Mouse (Mus musculus): Measurements from ENCODE around the gene Dpf3.

The Dpf3 gene

DNA sequence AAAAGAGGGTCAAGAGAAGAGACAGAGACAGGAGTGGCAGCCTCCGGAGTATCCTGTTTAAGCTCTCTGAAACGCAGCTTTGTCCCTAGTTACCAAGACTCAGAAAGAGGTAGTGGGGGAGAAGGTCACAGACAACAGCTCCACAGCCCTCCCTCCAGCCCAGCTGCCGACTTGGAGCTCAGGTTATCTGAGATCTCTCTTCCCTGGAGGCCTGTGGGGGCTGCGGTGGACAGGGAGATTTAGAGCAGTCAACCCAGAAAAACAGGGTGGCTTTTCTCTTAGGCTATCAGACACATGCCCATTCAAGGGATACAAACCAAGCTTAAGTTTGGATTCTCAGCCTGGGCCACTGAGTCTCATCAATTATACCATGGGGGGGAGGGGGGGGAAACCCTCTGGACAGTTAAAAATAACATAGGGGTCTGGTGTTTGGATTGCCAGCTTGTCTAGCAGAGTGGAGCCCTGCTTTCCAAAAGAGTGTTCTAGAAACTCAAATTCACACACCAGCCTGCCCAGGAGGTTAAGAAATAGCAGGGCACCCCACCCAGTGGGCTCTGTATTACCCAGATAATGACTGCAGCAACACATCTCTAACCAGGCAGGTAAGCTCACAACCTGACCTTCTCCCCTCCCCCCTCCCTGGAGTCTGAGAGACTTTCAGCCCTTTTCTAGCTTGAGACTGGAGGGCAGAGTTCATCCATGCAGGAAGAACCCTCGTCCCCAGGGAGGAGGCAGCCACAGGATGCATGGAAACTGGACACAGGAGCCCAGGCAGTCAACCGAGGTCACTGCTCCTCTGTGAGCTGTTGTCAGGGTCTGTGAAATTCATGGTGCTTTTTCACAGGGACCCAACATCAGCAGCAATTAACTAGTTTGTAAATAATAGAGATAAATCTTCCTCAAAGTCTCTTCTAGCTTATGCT, 20.7 kb downstream of the Dpf3 start:
- 56% methylated on average over 6 of the region's 6 CpGs for WGBS

DNA sequence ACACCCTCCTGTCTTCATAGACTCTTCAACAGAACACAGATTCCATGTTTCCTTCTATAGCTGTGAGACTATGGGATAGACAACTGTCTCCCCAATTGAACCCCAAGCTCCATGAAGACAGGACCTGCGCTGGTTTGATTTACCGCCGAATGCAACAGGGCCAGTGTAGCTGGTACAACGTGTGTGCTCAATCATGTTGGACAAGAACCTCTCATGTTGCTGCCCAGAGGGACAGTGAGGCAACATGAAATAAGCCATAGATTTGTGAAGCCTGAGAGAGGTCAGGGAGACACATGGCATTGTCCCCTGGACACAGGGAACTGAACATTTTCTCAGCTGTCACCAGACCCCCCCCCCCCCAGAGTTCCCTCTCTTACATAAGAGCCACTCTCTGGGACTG, 21.5 kb downstream of the Dpf3 start:
- 94% methylated on average over 4 of the region's 4 CpGs for WGBS

DNA sequence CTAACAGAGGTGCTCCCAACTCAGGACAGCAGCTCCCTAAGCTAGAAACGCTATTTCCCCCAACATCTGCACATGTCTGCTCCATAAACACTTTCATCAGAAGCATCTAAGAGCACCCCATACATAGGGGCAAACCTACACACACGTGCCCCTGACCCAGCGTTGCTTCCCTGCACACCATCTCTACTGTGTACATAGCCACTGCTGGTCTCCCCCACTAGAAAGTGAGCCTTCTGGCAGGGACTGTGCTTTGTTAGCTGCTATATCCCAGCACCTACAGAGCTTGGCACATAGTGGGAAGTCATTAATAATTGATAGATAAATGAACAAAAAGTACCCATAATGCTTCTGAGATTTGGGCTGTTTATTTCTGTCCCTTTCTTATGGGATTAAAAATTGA, 27.2 kb downstream of the Dpf3 start:
- 89% methylated on average over 3 of the region's 3 CpGs for WGBS

DNA sequence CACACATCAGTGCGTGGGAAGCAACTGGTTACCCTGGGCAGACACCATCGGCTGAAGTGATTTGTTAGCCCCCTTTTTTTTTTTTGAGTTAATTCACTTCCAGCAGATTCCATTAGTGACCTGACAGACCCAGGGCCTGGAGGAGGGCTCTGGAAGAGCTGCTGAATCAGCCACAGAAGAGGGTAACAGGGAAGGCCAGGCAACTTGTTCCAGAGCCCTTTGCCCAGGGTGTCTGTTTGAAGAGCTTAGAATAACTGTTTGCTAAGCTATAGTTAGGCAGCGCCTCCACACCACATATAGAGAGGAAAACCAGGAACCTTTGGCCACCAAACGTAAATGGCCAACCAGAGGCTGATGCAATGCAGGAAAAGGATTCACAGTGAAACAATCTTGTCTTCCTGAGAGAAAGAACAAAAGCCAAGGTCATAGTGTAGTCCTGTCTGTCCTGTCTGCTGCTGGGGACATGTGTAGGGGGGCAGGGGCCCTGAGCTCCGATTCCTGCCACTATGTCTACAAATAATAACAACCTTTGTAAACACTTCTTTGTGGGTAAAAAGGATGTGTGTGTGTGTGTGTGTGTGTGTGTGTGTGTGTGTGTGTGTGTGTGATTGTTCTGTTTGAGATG, 32.7 kb downstream of the Dpf3 start:
- 74% methylated on average over 5 of the region's 5 CpGs for WGBS

DNA sequence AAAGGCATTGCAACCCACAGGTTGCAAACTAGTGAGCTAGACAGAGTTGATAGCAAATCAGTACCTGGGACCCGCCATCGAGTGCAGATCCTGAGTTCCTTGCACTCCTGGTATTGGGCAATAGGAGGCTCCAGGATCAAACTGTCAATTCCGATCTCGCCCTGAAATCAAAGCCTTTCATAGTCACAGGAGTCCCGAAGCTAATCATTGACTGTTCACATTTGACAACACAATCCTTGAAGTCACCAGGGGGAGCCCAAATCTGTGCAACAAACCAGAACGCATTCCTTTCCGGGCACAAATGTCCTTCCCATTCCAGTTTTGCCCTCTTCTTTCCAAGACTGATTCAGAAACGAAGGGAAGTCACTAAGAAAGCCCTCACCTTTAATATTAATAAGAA, 35.7 kb downstream of the Dpf3 start:
- WGBS, result 65% methylated on average over 8 of the region's 8 CpGs

DNA sequence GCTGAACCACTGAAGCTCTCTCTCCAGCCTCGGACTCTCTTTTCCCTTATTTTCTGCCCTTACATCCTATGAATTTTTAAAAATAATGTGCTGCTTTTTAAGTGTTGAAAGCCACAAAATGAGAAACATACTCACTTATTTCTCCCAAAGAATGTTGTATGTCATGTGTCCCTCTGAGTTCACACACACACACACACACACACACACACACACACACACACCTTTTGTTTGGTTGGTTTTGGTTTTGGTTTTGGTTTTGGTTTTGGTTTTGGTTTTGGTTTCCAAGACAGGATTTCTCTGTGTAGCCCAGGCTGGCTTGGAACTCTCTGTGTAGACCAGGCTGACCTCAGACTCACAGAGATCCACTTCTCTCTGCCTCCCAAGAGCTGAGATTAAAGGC, 37.0 kb downstream of the Dpf3 start:
- 100% methylated on average over 1 of the region's 1 CpGs for WGBS

DNA sequence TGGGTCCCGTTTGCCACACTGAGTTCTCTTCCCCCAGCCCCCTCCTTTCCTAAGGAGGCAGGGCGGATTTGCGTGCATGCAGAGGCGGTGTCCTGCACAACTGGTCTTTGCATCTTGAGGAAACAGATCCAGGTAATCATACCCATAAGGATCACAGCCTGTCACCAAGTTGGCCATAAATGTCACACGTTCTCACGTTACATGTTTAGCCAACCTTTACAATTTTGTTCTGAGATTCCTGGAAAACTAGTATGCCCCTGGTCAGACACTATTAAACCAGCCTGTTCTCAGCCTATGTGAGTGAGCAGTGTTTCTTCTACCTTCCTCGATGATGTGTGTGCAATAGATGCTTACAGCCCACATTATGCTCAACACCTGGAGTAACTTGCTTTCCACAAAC, 38.3 kb downstream of the Dpf3 start:
- 93% methylated on average over 7 of the region's 7 CpGs for WGBS

DNA sequence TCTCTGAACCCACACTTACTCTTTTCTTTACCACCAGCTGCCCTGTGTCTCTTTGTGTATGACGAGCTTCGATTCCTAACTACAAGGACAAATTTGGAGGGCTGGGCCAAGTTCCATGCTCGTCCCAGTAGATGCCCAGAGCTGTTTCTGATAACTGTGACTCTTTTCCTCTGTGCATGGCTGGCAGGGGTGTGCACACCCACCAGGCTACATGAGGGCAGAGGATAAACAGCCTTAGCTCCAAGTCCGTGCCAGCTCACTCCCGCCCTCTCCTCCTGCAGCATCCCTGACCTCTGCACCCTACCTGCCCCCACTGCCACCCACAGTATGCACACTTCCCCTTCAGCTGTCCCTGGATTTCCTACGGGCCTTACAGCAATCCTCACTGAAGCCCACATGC, 41.9 kb downstream of the Dpf3 start:
- 73% methylated on average over 6 of the region's 6 CpGs for WGBS

DNA sequence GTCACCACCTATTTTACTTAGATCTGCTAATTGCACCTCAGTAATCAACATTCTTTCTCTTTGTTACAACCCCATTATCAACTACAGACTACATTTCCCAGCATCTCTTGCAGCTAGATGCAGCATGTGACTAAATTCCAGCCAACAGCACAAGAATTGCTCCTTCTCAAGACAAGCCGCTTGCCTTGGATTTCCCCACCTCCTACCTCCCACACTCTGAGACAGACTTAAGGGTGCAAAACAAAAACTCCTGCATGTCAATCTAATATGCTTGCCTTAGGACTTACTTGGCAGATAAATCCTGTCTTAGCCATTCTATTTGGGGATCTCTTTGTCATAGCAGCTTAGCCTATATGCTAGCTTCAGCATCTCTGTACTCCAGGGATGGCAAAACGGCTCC, 43.1 kb downstream of the Dpf3 start:
- 37% methylated on average over 2 of the region's 2 CpGs for WGBS

DNA sequence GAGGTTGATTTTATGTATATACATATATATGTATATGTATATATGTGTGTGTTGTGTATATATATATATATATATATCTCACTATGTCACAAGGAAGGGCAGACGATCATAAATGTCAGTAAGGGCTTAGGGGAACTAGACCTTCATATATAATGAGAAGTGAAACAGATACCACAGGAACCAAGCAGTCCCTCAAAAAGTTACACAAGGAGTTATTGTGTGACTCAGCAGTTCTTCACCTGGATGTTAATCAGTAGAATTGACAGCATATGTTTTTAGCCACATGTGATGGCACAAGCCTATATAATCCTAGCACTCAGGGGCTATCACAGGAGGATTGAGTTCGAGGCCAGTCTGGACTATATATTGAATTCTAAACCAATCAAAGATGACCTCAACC, 49.5 kb downstream of the Dpf3 start:
- 89% methylated on average over 2 of the region's 2 CpGs for WGBS

DNA sequence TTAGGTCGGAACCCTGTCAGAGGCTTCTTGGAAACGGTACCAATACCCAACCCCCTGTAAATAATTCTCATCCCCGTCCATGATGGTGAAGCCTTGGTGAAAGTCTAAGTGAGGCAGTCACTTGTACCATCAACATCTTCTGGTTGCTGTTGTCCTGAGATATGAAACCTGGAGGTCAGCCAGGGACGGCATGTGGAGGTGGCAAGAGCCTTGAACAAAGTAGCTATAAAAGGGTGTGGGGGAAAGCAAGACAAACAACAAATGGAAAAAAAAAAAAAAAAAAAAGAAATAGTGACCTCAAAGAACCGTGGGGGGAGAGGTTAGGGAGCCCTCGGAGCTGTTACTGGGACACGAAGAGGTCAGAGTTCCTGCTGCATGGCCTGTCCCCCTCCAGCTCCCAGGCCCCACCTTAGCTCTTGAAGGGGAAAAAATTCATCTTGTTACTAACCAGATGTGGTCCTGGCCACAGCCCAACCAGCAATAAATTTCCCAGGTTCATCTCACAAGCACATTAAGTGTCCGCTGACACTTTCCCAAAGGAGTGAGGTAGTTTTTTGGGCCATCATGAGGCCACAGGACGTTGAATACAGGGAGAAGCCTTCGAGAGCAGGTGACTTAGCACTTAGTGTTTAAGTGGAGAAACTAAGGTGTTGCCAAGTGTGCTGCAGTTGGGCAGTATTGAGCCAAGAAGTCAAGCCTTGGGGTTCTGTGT, 53.4 kb downstream of the Dpf3 start:
- WGBS, result 75% methylated on average over 10 of the region's 10 CpGs

DNA sequence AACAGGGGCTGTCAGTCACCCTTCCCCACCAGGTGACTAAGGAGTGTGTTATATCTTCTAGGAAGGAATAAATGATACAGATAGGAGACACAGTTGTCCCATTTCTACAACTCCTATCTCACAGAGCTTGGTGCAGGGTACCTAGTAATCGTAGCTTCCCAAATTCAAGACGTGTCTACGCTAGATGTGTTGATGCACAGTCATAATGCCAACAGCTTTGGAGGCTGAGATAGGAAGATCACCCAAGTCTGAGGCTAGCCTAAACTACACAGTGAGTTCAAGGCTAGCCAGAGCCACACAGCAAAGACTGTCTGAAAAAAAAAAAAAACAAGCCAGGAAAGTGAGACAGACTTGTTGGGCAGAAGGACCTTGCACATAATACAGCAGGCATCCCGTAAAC, 54.1 kb downstream of the Dpf3 start:
- 93% methylated on average over 4 of the region's 4 CpGs for WGBS

DNA sequence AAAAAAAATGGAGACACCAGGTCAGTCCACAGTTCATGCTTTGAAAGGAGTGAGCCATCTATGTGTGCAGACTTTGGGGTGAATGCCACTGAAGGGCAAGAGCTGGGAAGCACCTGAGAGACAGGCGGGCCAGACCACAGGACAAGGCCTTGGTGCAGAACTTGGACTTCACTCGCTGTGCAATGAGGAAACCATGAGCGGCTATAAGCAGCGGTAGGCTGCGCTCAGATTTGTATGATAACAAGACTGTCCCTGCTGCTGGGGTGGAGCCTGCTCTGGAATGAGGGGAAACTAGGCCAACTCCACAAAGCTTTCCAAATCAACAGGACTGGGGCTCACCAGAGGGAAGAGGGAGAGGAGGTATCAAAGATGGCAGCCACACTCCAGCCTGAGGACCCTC, 57.3 kb downstream of the Dpf3 start:
- WGBS, result 94% methylated on average over 5 of the region's 5 CpGs

DNA sequence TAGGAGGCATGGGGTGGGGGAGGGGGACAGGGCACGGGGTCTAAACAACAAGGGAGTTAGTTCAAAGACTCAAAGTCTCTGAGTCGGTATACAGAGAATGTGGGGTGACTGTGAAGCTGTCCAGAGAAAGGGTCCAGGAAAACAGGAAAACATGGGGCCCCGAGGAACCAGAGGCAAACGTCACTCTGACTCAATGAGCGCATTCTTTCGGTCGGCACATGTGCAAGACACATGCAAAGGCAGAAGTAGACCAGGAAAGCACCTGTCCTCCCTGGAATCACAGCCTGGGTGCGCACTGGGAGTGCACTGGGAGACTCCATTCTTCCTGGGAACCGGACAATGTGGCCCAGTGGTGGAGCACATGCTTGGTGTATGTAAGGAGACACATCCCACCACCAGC, 59.5 kb downstream of the Dpf3 start:
- WGBS, result 66% methylated on average over 9 of the region's 9 CpGs

DNA sequence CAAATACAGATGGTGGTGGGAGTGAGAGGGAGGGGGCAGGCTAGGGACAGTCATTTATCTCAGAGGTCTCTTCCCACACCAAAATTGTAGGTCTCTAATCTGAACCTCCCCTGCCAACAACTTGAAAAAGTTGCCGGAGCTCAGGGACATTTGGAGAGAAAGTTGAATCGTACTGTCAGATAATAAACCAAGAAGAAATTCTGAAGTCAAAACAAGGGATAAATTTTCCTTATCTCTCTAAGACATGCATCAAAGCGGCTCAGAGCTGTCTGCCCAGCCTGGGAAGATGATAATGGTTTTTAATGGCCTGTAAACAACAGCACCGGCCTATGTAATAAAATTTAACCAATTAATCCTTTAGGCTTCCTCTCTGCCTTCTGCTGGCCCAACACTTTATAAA, 59.9 kb downstream of the Dpf3 start:
- 87% methylated on average over 4 of the region's 4 CpGs for whole genome bisulfite sequencing

DNA sequence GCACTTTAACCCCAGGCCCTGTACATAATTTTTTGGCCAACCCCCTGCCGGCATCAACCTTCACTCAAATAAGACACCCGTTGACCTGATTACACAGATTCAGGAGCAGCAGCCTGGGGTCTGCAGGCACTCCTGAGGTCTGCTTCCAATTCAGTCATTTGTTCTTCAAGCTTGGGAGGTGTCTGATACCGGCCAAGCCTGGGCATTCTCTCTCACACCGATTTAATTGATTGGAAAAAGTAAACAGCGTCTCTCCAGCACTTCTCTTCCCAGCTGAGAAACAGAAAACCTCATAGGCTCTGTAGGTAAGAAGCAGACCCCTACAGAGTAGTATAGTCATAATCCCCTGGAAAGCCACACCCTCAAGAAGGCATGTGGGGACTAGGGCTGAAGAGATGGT, 61.2 kb downstream of the Dpf3 start:
- WGBS, result 82% methylated on average over 5 of the region's 5 CpGs

DNA sequence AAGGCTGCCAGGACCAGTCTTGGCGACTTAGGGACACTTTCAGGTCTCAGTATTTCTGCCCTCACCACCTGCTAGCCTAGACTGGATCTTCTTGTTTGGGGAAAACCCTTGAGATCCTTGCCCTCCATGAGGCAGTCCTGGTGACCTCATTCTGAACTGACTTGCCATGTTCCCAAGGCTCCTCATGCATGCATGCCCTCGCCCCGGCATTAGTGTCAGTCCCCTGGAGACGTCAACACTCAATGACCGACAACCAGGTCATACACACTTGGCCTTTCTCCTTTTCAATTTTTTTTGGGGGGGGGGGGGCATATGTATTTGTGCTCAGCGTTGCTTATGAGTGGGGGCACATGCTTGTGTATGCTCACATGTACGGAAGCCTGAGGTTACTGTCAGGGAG, 61.8 kb downstream of the Dpf3 start:
- 91% methylated on average over 7 of the region's 7 CpGs for WGBS

DNA sequence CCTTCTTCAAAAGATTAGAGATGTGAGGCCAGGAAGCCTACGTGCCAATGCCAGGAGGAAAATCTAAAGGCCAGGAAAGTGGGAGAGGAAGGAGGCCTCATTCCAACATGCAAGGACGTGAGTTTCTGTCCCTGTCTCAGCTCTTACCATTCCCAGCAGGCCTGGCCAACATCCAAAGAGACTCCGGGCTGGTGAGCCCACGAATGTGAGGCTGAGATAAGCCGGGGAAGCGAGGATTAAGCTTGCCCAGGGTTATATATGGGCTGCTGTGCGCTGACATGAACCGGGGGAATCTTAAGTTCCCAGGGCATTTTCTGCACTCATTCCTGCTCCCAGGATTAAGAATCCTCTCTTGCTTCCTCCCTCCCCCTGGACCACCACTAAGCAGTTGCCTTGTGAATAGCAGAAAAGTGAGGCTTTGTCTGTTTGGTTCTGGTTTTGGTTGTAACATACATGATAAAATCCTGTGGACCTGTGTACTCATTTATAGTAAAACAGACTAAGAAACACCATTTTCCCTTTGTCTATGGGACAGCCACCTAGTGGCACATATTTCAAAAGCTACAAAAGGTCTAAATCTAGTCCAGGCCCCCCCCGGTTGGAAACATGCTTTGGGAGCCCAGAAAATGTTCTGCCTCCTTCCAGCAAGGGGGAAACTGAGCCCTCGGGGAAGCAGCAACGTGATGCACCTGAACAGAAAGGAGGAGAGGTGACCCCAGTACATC, 62.6 kb downstream of the Dpf3 start:
- 43% methylated on average over 11 of the region's 11 CpGs for WGBS

DNA sequence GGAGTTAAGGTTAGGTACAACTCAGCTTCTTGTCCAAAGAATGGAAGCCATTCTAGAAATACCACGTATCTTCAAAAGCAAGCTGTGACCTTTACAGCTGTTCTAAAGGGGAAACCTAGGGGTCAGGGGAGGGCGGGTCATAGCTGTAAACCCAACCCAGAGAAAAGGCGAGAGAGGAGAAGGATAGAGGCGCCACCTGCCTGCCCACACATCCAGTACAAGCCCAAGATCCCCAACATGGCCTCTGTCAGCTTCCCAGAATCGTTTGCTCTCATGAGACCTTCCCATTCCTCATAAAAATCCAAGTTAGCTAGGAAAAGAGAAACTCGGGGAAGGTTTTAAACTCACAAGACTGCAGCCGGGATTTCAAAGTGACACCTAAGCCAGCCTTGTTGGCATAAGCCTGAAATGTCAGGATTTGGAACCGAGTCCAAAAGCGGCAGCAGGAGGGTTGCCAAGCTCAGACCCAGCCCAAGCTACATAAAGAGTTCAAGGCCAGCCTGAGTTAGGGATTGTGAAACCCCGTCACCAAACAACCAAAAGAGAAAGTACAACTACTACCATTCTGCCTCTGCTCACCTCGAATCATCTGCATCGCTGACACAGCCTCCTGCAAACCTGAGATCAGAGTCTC, 63.3 kb downstream of the Dpf3 start:
- 72% methylated on average over 12 of the region's 12 CpGs for WGBS

DNA sequence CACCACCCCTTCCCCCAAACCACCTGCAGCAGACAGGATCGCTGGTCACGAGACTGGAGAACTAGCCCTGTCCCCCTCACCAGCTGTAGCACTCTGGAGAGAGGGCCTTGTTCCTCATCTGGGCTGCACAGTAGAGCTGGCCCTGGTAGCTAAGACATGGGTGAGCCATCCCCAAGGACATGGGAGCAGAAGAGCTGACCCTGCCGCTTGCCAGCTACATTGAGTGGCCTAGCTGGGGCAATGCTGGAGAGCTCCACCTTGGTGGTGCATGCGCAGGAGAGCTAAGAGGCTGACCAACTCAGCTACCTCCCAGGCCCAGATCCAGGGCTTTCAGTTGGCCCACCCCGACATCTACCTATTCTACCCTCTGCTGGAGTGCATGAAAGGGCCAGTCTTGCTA, 67.2 kb downstream of the Dpf3 start:
- WGBS, result 94% methylated on average over 5 of the region's 5 CpGs

DNA sequence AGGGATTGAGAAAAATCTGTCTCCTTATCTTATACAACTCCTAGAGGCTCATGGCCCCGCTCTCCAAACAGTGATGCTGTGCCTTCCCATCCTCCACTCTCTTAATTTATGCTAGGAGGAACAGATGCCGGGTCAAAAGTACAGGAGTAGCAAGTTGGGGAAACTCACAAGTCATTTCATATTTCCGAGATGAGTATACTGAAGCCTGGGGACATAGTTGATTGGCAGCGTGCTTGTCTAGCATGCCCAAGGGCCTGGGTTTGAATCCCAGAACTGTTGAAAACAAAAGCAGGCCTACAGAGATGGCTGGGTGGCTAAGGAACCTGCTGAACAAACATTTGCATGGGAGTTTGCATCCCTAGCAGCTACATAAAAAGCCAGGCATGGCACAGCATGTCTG, 72.3 kb downstream of the Dpf3 start:
- WGBS, result 91% methylated on average over 4 of the region's 4 CpGs

DNA sequence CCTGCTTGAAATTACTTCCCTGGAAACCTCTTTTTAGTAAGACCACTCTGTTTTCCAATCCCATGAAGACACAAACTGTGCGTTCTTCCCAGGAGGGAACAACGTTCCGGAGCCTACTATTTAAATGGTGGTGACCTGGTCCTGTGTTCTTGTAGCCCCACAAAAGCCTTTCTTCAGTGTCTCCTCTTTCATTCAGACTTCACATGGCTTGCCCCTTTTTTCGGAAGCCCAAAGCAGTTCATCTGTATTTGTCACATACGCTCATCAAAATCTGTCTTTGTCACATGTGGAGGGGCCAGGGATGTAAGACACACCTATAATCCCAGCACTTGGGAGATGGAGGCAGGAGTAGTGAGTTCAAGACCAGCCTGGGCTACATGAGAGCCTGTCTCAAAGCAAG, 73.8 kb downstream of the Dpf3 start:
- 95% methylated on average over 5 of the region's 5 CpGs for WGBS

Measured in cerebral cortex, adult 2 months (tissue).